Mouse (Mus musculus) heart, postnatal 0 days (tissue): ENCODE results near the gene Il25.

Source experiments
- CTCF ChIP-seq: IDR thresholded peaks from 2 replicates; pipeline ENCODE4 v1.5.1; 2016; ENCODE audit warnings: antibody characterized with exemption, control low read depth, low read depth
- EP300 ChIP-seq: IDR thresholded peaks from 2 replicates; pipeline ENCODE4 v1.6.1; 2016; ENCODE audit warnings: antibody characterized with exemption, low read depth

DNA sequence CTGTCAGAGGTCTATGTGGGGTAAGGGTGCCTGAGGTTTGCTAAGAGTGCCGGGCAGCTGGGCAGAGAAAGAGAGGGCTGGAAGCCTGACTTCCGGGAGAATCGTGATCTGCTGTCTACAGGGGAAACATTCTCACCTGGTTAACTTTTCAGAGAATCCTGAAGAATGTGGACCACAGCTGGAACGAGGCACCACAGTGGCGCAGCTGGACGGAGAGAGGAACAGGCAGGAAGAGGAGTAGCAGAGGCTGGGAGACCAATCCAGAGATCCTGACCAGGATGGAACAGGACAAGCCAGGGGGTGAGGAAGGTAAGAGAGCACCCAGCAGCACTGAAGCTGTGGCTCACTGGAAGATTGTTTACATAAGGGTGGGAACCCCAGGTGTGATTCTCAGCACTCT is 33.1 kb downstream of the Il25 start:
- TF ChIP-seq CTCF, result no peak
- no peak for TF ChIP-seq EP300
